Mouse (Mus musculus) MEL (cell line): Measurements from ENCODE around the gene Dnajb6. TPM values are rescaled to one million over a fixed set of nuclear protein-coding genes. Genes with fewer than 3 reads are reported as not detected.

Experiments
- DNase-seq: peaks from one replicate; pipeline ENCODE4 v3.0.0; 2011; ENCODE audit warnings: low read depth, low spot score
- H3K27ac ChIP-seq: 2 replicates; pipeline ENCODE4 v1.5.1; 2012; ENCODE audit warnings: low read depth, mild to moderate bottlenecking, control low read depth, low read length, moderate library complexity; ENCODE audit not compliant: control insufficient read depth
- H3K27me3 ChIP-seq, 2 experiments: fragments of 150-350 bp in 1 of 2; sonication (generic) in 1 of 2; 2 replicates each; pipeline ENCODE4 v1.6.1; 2012; ENCODE audit warnings: low read length in 2 of 2, mild to moderate bottlenecking in 2 of 2, improper control_type of control experiment in 1 of 2, moderate library complexity in 1 of 2; ENCODE audit not compliant: insufficient read depth in 2 of 2, control insufficient read depth in 1 of 2
- H3K36me3 ChIP-seq, 2 experiments: 2 replicates each; pipeline ENCODE4 v1.6.1; 2012 to 2014; ENCODE audit warnings: low read length in 2 of 2, improper control_type of control experiment in 1 of 2, inconsistent platforms in 1 of 2, mild to moderate bottlenecking in 1 of 2; ENCODE audit not compliant: insufficient read depth in 2 of 2, control insufficient read depth in 1 of 2
- H3K4me1 ChIP-seq, 2 experiments: fragments of 150-350 bp in 1 of 2; sonication (generic) in 1 of 2; 2 replicates each; pipeline ENCODE4 v1.6.1; 2012; ENCODE audit warnings: low read length in 2 of 2, improper control_type of control experiment in 1 of 2, mild to moderate bottlenecking in 1 of 2; ENCODE audit not compliant: insufficient read depth in 2 of 2, control insufficient read depth in 1 of 2
- H3K4me3 ChIP-seq, 2 experiments: fragments of 150-350 bp in 1 of 2; sonication (generic) in 1 of 2; 2 replicates each; pipeline ENCODE4 v1.5.1; 2012; ENCODE audit warnings: low read depth in 2 of 2, low read length in 2 of 2, mild to moderate bottlenecking in 2 of 2, moderate library complexity in 2 of 2, control low read depth in 1 of 2, improper control_type of control experiment in 1 of 2; ENCODE audit not compliant: control insufficient read depth in 1 of 2, insufficient read depth in 1 of 2
- H3K79me2 ChIP-seq: 2 replicates; pipeline ENCODE4 v1.6.1; 2012; ENCODE audit warnings: mild to moderate bottlenecking, low read length, moderate library complexity; ENCODE audit not compliant: control insufficient read depth, poor library complexity, insufficient read depth
- H3K9ac ChIP-seq: 2 replicates; pipeline ENCODE4 v1.6.1; 2012; ENCODE audit warnings: low read depth, mild to moderate bottlenecking, control low read depth, low read length, moderate library complexity; ENCODE audit not compliant: control insufficient read depth, poor library complexity, severe bottlenecking
- H3K9me3 ChIP-seq: fragments of 150-350 bp; sonication (generic); replicated peaks from 2 replicates; pipeline ENCODE4 v1.6.1; 2012; ENCODE audit warnings: mild to moderate bottlenecking, low read length, improper control_type of control experiment, moderate library complexity; ENCODE audit not compliant: insufficient read depth
- CHD1 ChIP-seq: IDR thresholded peaks from 2 replicates; pipeline ENCODE4 v1.6.1; 2012; ENCODE audit warnings: low read depth, mild to moderate bottlenecking, inconsistent platforms, low read length, improper control_type of control experiment
- CTCF ChIP-seq, 3 experiments: IDR thresholded peaks in 2 of 3; conservative IDR thresholded peaks in 1 of 3; 2 replicates each; pipeline ENCODE4 v1.5.1; 2011 to 2012; ENCODE audit warnings: low read length in 3 of 3, low read depth in 2 of 3, mild to moderate bottlenecking in 2 of 3, improper control_type of control experiment in 1 of 3, inconsistent platforms in 1 of 3, mixed read lengths in 1 of 3, moderate library complexity in 1 of 3; ENCODE audit not compliant: control insufficient read depth in 1 of 3, insufficient read depth in 1 of 3, poor library complexity in 1 of 3, severe bottlenecking in 1 of 3
- E2F4 ChIP-seq: IDR thresholded peaks from 2 replicates; pipeline ENCODE4 v1.6.1; 2011; ENCODE audit warnings: low read depth, low read length, improper control_type of control experiment, borderline replicate concordance
- ELF1 ChIP-seq: IDR thresholded peaks from 2 replicates; pipeline ENCODE4 v1.6.1; 2014; ENCODE audit warnings: low read depth, mild to moderate bottlenecking, inconsistent platforms, low read length, improper control_type of control experiment, moderate library complexity
- EP300 ChIP-seq, 2 experiments: IDR thresholded peaks; 2 replicates each; pipeline ENCODE4 v1.6.1; 2011; ENCODE audit warnings: improper control_type of control experiment in 2 of 2, low read length in 2 of 2, low read depth in 1 of 2, mild to moderate bottlenecking in 1 of 2
- ETS1 ChIP-seq: IDR thresholded peaks from 2 replicates; pipeline ENCODE4 v1.6.1; 2012; ENCODE audit warnings: low read depth, mild to moderate bottlenecking, inconsistent platforms, low read length, improper control_type of control experiment, moderate library complexity
- GABPA ChIP-seq: IDR thresholded peaks from 2 replicates; pipeline ENCODE4 v1.6.1; 2012; ENCODE audit warnings: low read depth, mild to moderate bottlenecking, inconsistent platforms, low read length, improper control_type of control experiment, moderate library complexity
- HCFC1 ChIP-seq: IDR thresholded peaks from 2 replicates; pipeline ENCODE4 v1.6.1; 2012; ENCODE audit warnings: low read depth, mild to moderate bottlenecking, inconsistent platforms, low read length, improper control_type of control experiment, moderate library complexity
- JUND ChIP-seq: IDR thresholded peaks from 2 replicates; pipeline ENCODE4 v1.6.1; 2011; ENCODE audit warnings: low read depth, mild to moderate bottlenecking, improper control_type of control experiment, low read length
- MAFK ChIP-seq: IDR thresholded peaks from 2 replicates; pipeline ENCODE4 v1.6.1; 2011; ENCODE audit warnings: low read depth, mild to moderate bottlenecking, low read length, improper control_type of control experiment, borderline replicate concordance
- MAZ ChIP-seq: IDR thresholded peaks from 2 replicates; pipeline ENCODE4 v1.6.1; 2012; ENCODE audit warnings: low read depth, mild to moderate bottlenecking, inconsistent platforms, low read length, improper control_type of control experiment
- MEF2A ChIP-seq: IDR thresholded peaks from 2 replicates; pipeline ENCODE4 v1.6.1; 2014; ENCODE audit warnings: low read depth, mild to moderate bottlenecking, inconsistent platforms, low read length, improper control_type of control experiment; ENCODE audit not compliant: poor library complexity, insufficient replicate concordance, severe bottlenecking; ENCODE audit errors: extremely low read depth
- MXI1 ChIP-seq: IDR thresholded peaks from 2 replicates; pipeline ENCODE4 v1.6.1; 2011; ENCODE audit warnings: mild to moderate bottlenecking, low read depth, low read length, improper control_type of control experiment
- MYC ChIP-seq: IDR thresholded peaks from 2 replicates; pipeline ENCODE4 v1.6.1; 2011; ENCODE audit warnings: low read depth, mild to moderate bottlenecking, low read length, improper control_type of control experiment, moderate library complexity
- NELFE ChIP-seq: IDR thresholded peaks from 2 replicates; pipeline ENCODE4 v1.6.1; 2011; ENCODE audit warnings: low read depth, low read length, improper control_type of control experiment
- NRF1 ChIP-seq: IDR thresholded peaks from 2 replicates; pipeline ENCODE4 v1.6.1; 2014; ENCODE audit warnings: low read depth, mild to moderate bottlenecking, inconsistent platforms, low read length, improper control_type of control experiment, moderate library complexity; ENCODE audit not compliant: poor library complexity, insufficient read depth, severe bottlenecking
- POLR2A ChIP-seq, 2 experiments: IDR thresholded peaks; 2 replicates each; pipeline ENCODE4 v1.6.1; 2011 to 2012; ENCODE audit warnings: low read length in 2 of 2, mild to moderate bottlenecking in 2 of 2, control low read depth in 1 of 2, improper control_type of control experiment in 1 of 2, low read depth in 1 of 2, moderate library complexity in 1 of 2; ENCODE audit not compliant: control insufficient read depth in 1 of 2, insufficient read depth in 1 of 2, poor library complexity in 1 of 2
- POLR2AphosphoS2 ChIP-seq: IDR thresholded peaks from 2 replicates; pipeline ENCODE4 v1.6.1; 2011; ENCODE audit warnings: low read length, improper control_type of control experiment
- POLR2AphosphoS5 ChIP-seq: IDR thresholded peaks from 2 replicates; pipeline ENCODE4 v1.6.1; 2012; ENCODE audit warnings: low read depth, borderline replicate concordance, mild to moderate bottlenecking, inconsistent platforms, low read length, moderate library complexity, mixed read lengths
- RAD21 ChIP-seq: IDR thresholded peaks from 2 replicates; pipeline ENCODE4 v1.6.1; 2011; ENCODE audit warnings: mild to moderate bottlenecking, low read depth, low read length, improper control_type of control experiment
- RCOR1 ChIP-seq: IDR thresholded peaks from 2 replicates; pipeline ENCODE4 v1.6.1; 2012; ENCODE audit warnings: low read depth, mild to moderate bottlenecking, inconsistent platforms, low read length, improper control_type of control experiment
- SIN3A ChIP-seq: IDR thresholded peaks from 2 replicates; pipeline ENCODE4 v1.6.1; 2012; ENCODE audit warnings: low read length, improper control_type of control experiment, inconsistent platforms
- SMC3 ChIP-seq: IDR thresholded peaks from 2 replicates; pipeline ENCODE4 v1.6.1; 2011; ENCODE audit warnings: low read depth, low read length, improper control_type of control experiment
- TBP ChIP-seq: IDR thresholded peaks from 2 replicates; pipeline ENCODE4 v1.8.0; 2011; ENCODE audit warnings: low read depth, low read length, improper control_type of control experiment
- TCF12 ChIP-seq: IDR thresholded peaks from 2 replicates; pipeline ENCODE4 v1.6.1; 2014; ENCODE audit warnings: low read depth, mild to moderate bottlenecking, inconsistent platforms, low read length, improper control_type of control experiment, moderate library complexity
- UBTF ChIP-seq: IDR thresholded peaks from 2 replicates; pipeline ENCODE4 v1.6.1; 2012; ENCODE audit warnings: low read depth, mild to moderate bottlenecking, inconsistent platforms, low read length, improper control_type of control experiment, moderate library complexity, borderline replicate concordance; ENCODE audit not compliant: insufficient read depth
- USF1 ChIP-seq: IDR thresholded peaks from 2 replicates; pipeline ENCODE4 v1.6.1; 2014; ENCODE audit warnings: low read depth, mild to moderate bottlenecking, inconsistent platforms, low read length, improper control_type of control experiment, moderate library complexity
- USF2 ChIP-seq, 2 experiments: IDR thresholded peaks; 2 replicates each; pipeline ENCODE4 v1.6.1; 2011 to 2012; ENCODE audit warnings: improper control_type of control experiment in 2 of 2, low read length in 2 of 2, borderline replicate concordance in 1 of 2, inconsistent platforms in 1 of 2, low read depth in 1 of 2, mild to moderate bottlenecking in 1 of 2; ENCODE audit not compliant: insufficient read depth in 1 of 2
- ZC3H11A ChIP-seq: IDR thresholded peaks from 2 replicates; pipeline ENCODE4 v1.6.1; 2012; ENCODE audit warnings: low read depth, mild to moderate bottlenecking, inconsistent platforms, low read length, improper control_type of control experiment
- ZMIZ1 ChIP-seq: IDR thresholded peaks from 2 replicates; pipeline ENCODE4 v1.6.1; 2012; ENCODE audit warnings: low read depth, mild to moderate bottlenecking, inconsistent platforms, low read length, improper control_type of control experiment, moderate library complexity
- ZNF384 ChIP-seq: IDR thresholded peaks from 2 replicates; pipeline ENCODE4 v1.6.1; 2012; ENCODE audit warnings: low read depth, mild to moderate bottlenecking, inconsistent platforms, low read length, improper control_type of control experiment
- polyA plus RNA-seq, 2 experiments: library from polyadenylated mRNA; stranded (reverse) in 1 of 2; unstranded in 1 of 2; fragments of >175 nt in 1 of 2; fragments of >200 nt in 1 of 2; gene quantifications; 2 replicates each; pipeline versions ENCODE4 v1.2.1 to v1.2.4; 2012; ENCODE audit warnings: low replicate concordance in 2 of 2, low read depth in 1 of 2; ENCODE audit not compliant: insufficient read length in 2 of 2, insufficient read depth in 1 of 2, missing spikeins in 1 of 2
- total RNA-seq: library from RNA; depleted of rRNA; stranded (reverse); fragments of 300-350 nt; gene quantifications from 2 replicates; pipeline ENCODE4 v1.2.3, GENCODE M21; 2012

Dnajb6 gene
- total and polyA plus RNA-seq, 3 experiments = 131 to 157 TPM; not detected in 1

DNA sequence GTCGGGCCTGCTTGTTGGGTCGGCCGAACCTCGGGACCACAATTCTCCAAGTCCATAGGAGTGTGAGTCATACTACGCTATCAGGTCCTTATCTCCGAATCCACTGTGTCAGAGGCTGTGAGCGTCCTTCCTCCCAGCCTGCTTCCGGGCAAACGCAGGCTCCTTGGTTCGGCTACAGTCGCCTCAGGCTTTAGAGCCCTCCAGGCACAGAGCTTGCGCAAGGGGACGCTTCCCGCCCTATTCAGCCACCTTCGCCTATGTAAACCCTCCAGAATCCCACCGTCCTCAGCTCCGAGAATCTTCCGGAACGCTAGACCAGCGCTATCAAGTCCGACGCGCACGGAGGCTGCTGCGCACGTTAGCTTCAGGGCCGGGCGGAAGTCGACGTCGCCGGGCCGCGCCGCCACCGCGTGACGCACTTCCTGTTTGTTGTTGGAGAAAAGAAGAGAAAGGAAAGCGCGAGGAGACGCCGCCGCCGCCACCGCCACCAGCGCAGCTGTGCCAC is at the start of gene Dnajb6, which contains the start of gene Gm5129 (continued):
- TF ChIP-seq ZMIZ1 (peak; percentile 95), MAFK (no peak), POLR2AphosphoS5 (peak; percentile 79; the same call in 1 of the 2 replicates)

DNA sequence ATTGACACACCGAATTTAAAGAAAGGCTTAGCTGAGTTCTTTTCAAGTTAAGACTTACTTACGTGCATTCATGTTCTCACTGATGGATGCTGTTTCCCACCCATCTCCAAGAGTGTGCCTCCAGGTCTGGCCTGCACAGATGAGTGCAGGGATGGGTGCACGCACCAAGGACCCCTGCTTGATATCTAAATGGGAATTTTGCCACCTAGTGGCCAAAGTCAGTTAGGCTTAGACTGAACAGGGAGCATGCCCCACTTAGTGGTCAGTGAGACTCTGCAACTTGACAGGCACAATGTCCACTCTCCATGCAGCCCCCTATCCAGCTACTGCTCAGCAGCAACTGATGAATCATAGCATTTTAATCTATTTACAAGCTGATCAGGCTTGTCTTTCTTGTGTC is 47.8 kb upstream of the Dnajb6 start:
- H3K27ac ChIP-seq = no peak overlapping the region
- H3K9ac ChIP-seq = no peak overlapping the region
- no peaks in the 10 kb centered on the region; a peak in 1 of 4 replicates for H3K36me3 ChIP-seq
- H3K9me3 ChIP-seq = no peaks in the 10 kb centered on the region
- H3K4me1 ChIP-seq = peaks cover 0 to 3% of the 10 kb centered on the region in 2 experiments; a peak in 1 of 4 replicates
- no peaks in the 10 kb centered on the region for H3K27me3 ChIP-seq
- TF ChIP-seq MXI1 (no peak), JUND (no peak), POLR2AphosphoS2 (no peak), HCFC1 (no peak), USF1 (no peak), NELFE (no peak), EP300 (IDR thresholded peaks at IDR 0.05; ENCODE audit: low read depth in 1 of 2, low read length in 2 of 2) (no peak), TCF12 (no peak), RCOR1 (no peak), TBP (no peak), RAD21 (peak; percentile 74), POLR2A (IDR thresholded peaks at IDR 0.05; ENCODE audit: control insufficient read depth in 1 of 2, insufficient read depth in 1 of 2, low read depth in 1 of 2, low read length in 2 of 2, poor library complexity in 1 of 2) (no peak), ETS1 (no peak), ZMIZ1 (no peak), ELF1 (no peak), POLR2AphosphoS5 (no peak), SIN3A (no peak), NRF1 (no peak), MYC (no peak), GABPA (no peak), CHD1 (no peak), E2F4 (no peak), ZC3H11A (peak; percentile 57), CTCF (IDR thresholded peaks at IDR 0.05 in 2 of 3, conservative IDR thresholded peaks at IDR 0.05 in 1 of 3; ENCODE audit: control insufficient read depth in 1 of 3, insufficient read depth in 1 of 3, low read depth in 2 of 3, low read length in 3 of 3, poor library complexity in 1 of 3, severe bottlenecking in 1 of 3) (peak; percentile 60 to 84 (median 83)), MAZ (no peak), USF2 (IDR thresholded peaks at IDR 0.05; ENCODE audit: borderline replicate concordance in 1 of 2, insufficient read depth in 1 of 2, low read depth in 1 of 2, low read length in 2 of 2) (no peak), MEF2A (no peak), ZNF384 (no peak), UBTF (no peak), SMC3 (peak; percentile 86)
- no peak overlapping the region for H3K4me3 ChIP-seq
- H3K79me2 ChIP-seq = no peaks in the 10 kb centered on the region
- peak; percentile 64 for DNase-seq
